Mouse (Mus musculus) limb, embryonic 14.5 days (tissue): ENCODE measurements around the gene Ppm1e. TPM values are rescaled to one million over a fixed set of nuclear protein-coding genes. Genes with fewer than 3 reads are reported as not detected.

Experiments used
- ATAC-seq: fragments of 200-750 bp; cut with Nextera tagmentation; 2 replicates; pipeline ENCODE4 v1.8.0; 2017; ENCODE audit warnings: low read depth, moderate number of reproducible peaks, moderate TSS enrichment; ENCODE audit not compliant: low FRiP score
- DNase-seq: peaks from one replicate; pipeline ENCODE4 v3.0.0-alpha.2; 2015; ENCODE audit warnings: low spot score
- H3K27ac ChIP-seq: fragments of 300-500 bp; sonication (generic); replicated peaks from 2 replicates; pipeline ENCODE4 v1.5.1; 2014; ENCODE audit warnings: low read depth, mild to moderate bottlenecking, low read length, moderate library complexity, mixed read lengths
- H3K27me3 ChIP-seq: fragments of 300-500 bp; sonication (generic); 2 replicates; pipeline ENCODE4 v1.6.1; 2014; ENCODE audit warnings: low read length, mixed read lengths; ENCODE audit not compliant: control insufficient read depth, insufficient read depth
- H3K36me3 ChIP-seq: fragments of 300-500 bp; sonication (generic); 2 replicates; pipeline ENCODE4 v1.6.1; 2014; ENCODE audit warnings: mild to moderate bottlenecking, low read length, moderate library complexity, mixed read lengths; ENCODE audit not compliant: control insufficient read depth, insufficient read depth
- H3K4me1 ChIP-seq: fragments of 300-500 bp; sonication (generic); 2 replicates; pipeline ENCODE4 v1.6.1; 2014; ENCODE audit warnings: antibody characterized with exemption, low read length, mixed read lengths; ENCODE audit not compliant: control insufficient read depth, insufficient read depth
- H3K4me2 ChIP-seq: fragments of 300-500 bp; sonication (generic); replicated peaks from 2 replicates; pipeline ENCODE4 v1.6.1; 2014; ENCODE audit warnings: low read depth, mild to moderate bottlenecking, low read length, moderate library complexity; ENCODE audit not compliant: severe bottlenecking
- H3K4me3 ChIP-seq: fragments of 300-500 bp; sonication (generic); replicated peaks from 2 replicates; pipeline ENCODE4 v1.5.1; 2014; ENCODE audit warnings: low read length
- H3K9ac ChIP-seq: fragments of 300-500 bp; sonication (generic); 2 replicates; pipeline ENCODE4 v1.6.1; 2014; ENCODE audit warnings: mild to moderate bottlenecking, low read depth, low read length, moderate library complexity; ENCODE audit not compliant: severe bottlenecking
- H3K9me3 ChIP-seq: fragments of 300-500 bp; sonication (generic); 2 replicates; pipeline ENCODE4 v1.6.1; 2016; ENCODE audit warnings: low read length; ENCODE audit not compliant: control insufficient read depth
- POLR2A ChIP-seq: fragments of 200-500 bp; IDR thresholded peaks from 2 replicates; pipeline ENCODE4 v1.8.0; 2012; ENCODE audit warnings: inconsistent platforms, mild to moderate bottlenecking, moderate library complexity, borderline replicate concordance; ENCODE audit not compliant: insufficient read depth, insufficient read length; ENCODE audit errors: extremely low read depth
- WGBS: fragments of 180-500 bp; shearing (Covaris S2); extraction: QIAGEN DNeasy Blood & Tissue Kit; methylation state at CpG from one replicate; pipeline ENCODE4 v1.1.7; 2014; 5-methylcytosine and 5-hydroxymethylcytosine counted together
- polyA plus RNA-seq, 2 experiments: library from polyadenylated mRNA; depleted of rRNA in 1 of 2; stranded (reverse) in 1 of 2; unstranded in 1 of 2; fragments of >200 nt; fragmentation: Nextera tagmentation in 1 of 2; extraction: Ambion mirVana in 1 of 2; gene quantifications; 2 replicates each; pipeline versions ENCODE4 v1.2.1 to v1.2.3; 2012 to 2014

Ppm1e gene
- polyA plus RNA-seq, 2 experiments = 2.6 to 3.1 TPM

- DNase-seq = no peak
- H3K4me1 ChIP-seq = no peaks in the 10 kb centered on the region
- no peak overlapping the region for H3K4me2 ChIP-seq
- H3K9me3 ChIP-seq = no peaks in the 10 kb centered on the region
- no peak for TF ChIP-seq POLR2A
- no peak overlapping the region for H3K4me3 ChIP-seq
- no peak overlapping the region for H3K9ac ChIP-seq
- H3K27ac ChIP-seq = no peak overlapping the region
- 89% methylated on average over 1 of the region's 1 CpGs for WGBS
- ATAC-seq = no peak
- peaks cover 3% of the 10 kb centered on the region; the same call in 1 of the 2 replicates for H3K36me3 ChIP-seq
- H3K27me3 ChIP-seq = no peaks in the 10 kb centered on the region
Measured at GRCm38 (mm10) chr11:87385676-87386075, 26.9 kb upstream of the Ppm1e start.

GRCm38 (mm10) chr11:87384551-87384950 lies 25.7 kb upstream of the Ppm1e start:
- TF ChIP-seq POLR2A = no peak
- Histone ChIP-seq H3K9me3 (no peaks in the 10 kb centered on the region), H3K9ac (no peak overlapping the region), H3K27ac (no peak overlapping the region), H3K4me1 (no peaks in the 10 kb centered on the region; the same call in 1 of the 2 replicates), H3K36me3 (peaks cover 3% of the 10 kb centered on the region; the same call in 1 of the 2 replicates), H3K27me3 (no peaks in the 10 kb centered on the region), H3K4me2 (no peak overlapping the region), H3K4me3 (no peak overlapping the region)
- ATAC-seq (no peak), DNase-seq (no peak)
- WGBS = 92% methylated on average over 4 of the region's 4 CpGs

DNA sequence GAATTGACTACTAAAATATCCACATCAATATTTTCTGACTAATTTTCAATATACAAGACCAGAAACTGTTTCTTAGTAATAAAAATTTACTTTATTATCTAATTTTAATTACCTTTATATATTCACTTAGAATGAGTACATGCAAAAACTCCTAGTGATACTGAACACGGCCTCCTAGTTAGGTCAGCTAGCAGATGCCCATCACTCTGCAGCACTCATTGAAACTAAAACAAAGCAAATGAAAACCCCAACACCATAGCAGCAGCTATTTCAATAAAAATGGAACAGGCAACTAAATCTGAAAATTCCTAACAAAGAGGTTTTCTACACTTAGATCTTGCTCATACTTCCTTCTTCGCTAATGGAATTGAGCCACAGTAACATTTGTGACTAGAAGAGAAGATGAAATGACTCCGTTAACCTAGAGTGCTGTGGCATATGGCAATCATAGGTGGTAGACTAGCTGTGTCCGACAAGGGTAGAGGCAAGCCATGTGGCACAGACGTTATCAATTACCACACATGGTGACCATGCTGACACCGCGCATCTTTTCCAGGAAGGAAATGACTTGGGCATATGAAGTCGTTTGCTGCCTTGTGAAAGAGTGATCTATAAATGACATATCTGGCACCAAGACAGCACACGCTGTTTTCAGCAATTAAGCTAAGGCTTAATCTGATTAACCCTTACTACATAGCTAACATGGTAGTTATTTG lies 9.2 kb upstream of the Ppm1e start:
- WGBS = 43% methylated on average over 9 of the region's 9 CpGs
- Histone ChIP-seq H3K4me2 (no peak overlapping the region), H3K4me3 (no peak overlapping the region), H3K36me3 (no peaks in the 10 kb centered on the region), H3K9me3 (no peaks in the 10 kb centered on the region), H3K9ac (no peak overlapping the region), H3K27me3 (no peaks in the 10 kb centered on the region), H3K4me1 (no peaks in the 10 kb centered on the region), H3K27ac (no peak overlapping the region)
- DNase-seq (no peak), ATAC-seq (no peak)
- TF ChIP-seq POLR2A = no peak

GRCm38 (mm10) chr11:87367061-87367460 lies 8.2 kb upstream of the Ppm1e start:
- no peaks in the 10 kb centered on the region for H3K27me3 ChIP-seq
- no peaks in the 10 kb centered on the region for H3K4me1 ChIP-seq
- ATAC-seq = no peak
- 85% methylated on average over 7 of the region's 7 CpGs for WGBS
- no peak for TF ChIP-seq POLR2A
- no peak overlapping the region for H3K9ac ChIP-seq
- DNase-seq = no peak
- no peaks in the 10 kb centered on the region for H3K9me3 ChIP-seq
- H3K4me2 ChIP-seq = no peak overlapping the region
- no peak overlapping the region for H3K4me3 ChIP-seq
- H3K36me3 ChIP-seq = no peaks in the 10 kb centered on the region
- no peak overlapping the region for H3K27ac ChIP-seq

- H3K27ac ChIP-seq = no peak overlapping the region
- ATAC-seq (no peak), DNase-seq (no peak)
- 91% methylated on average over 5 of the region's 5 CpGs for WGBS
- H3K27me3 ChIP-seq = peaks cover 5% of the 10 kb centered on the region; the same call in 1 of the 2 replicates
- H3K4me1 ChIP-seq = no peaks in the 10 kb centered on the region
- no peak overlapping the region for H3K9ac ChIP-seq
- H3K4me2 ChIP-seq = no peak overlapping the region
- H3K9me3 ChIP-seq = no peaks in the 10 kb centered on the region
- no peak overlapping the region for H3K4me3 ChIP-seq
- no peak for TF ChIP-seq POLR2A
- no peaks in the 10 kb centered on the region for H3K36me3 ChIP-seq
Measured at GRCm38 (mm10) chr11:87365120-87365519, 6.3 kb upstream of the Ppm1e start.
